Mouse (Mus musculus): Measurements from ENCODE around the gene Abcc4. TPM values are rescaled to one million over a fixed set of nuclear protein-coding genes. Genes with fewer than 3 reads are reported as not detected.

Abcc4 gene
- total RNA-seq (2014; fragmentation: Nextera tagmentation) (20.5 and 25.4 TPM in 2 replicates), total RNA-seq (2017) (12.2 and 15.6 TPM in 2 replicates)

- peak; percentile 67 for ATAC-seq (replicated peaks; ENCODE audit: low FRiP score, low TSS enrichment, poor library complexity, severe bottlenecking)
Observed at GRCm38 (mm10) chr14:118705808-118706731, at the start of gene Abcc4. Abcc4 (minus strand) TSS chr14:118706219.

- ATAC-seq (replicated peaks; ENCODE audit: low FRiP score, low TSS enrichment, poor library complexity, severe bottlenecking), result no peak
Observed at GRCm38 (mm10) chr14:118751193-118751753, 45.3 kb upstream of the Abcc4 start.

GRCm38 (mm10) chr14:118750505-118751192, 44.6 kb upstream of the Abcc4 start:
- peak; percentile 53 for ATAC-seq (replicated peaks; ENCODE audit: low FRiP score, low TSS enrichment, poor library complexity, severe bottlenecking)

GRCm38 (mm10) chr14:118749715-118750114, 43.7 kb upstream of the Abcc4 start:
- ATAC-seq (replicated peaks; ENCODE audit: low FRiP score, low TSS enrichment, poor library complexity, severe bottlenecking), result no peak

GRCm38 (mm10) chr14:118749068-118749467, 43.0 kb upstream of the Abcc4 start:
- ATAC-seq (replicated peaks; ENCODE audit: low FRiP score, low TSS enrichment, poor library complexity, severe bottlenecking), result no peak

GRCm38 (mm10) chr14:118742862-118743261, 36.8 kb upstream of the Abcc4 start:
- ATAC-seq (replicated peaks; ENCODE audit: low FRiP score, low TSS enrichment, poor library complexity, severe bottlenecking), result no peak

- no peak for ATAC-seq (replicated peaks; ENCODE audit: low FRiP score, low TSS enrichment, poor library complexity, severe bottlenecking)
Observed at GRCm38 (mm10) chr14:118741780-118742179, 35.8 kb upstream of the Abcc4 start.

GRCm38 (mm10) chr14:118737251-118737888, 31.4 kb upstream of the Abcc4 start:
- no peak for ATAC-seq (replicated peaks; ENCODE audit: low FRiP score, low TSS enrichment, poor library complexity, severe bottlenecking)

GRCm38 (mm10) chr14:118735114-118735513, 29.1 kb upstream of the Abcc4 start:
- no peak for ATAC-seq (replicated peaks; ENCODE audit: low FRiP score, low TSS enrichment, poor library complexity, severe bottlenecking)

- ATAC-seq (replicated peaks; ENCODE audit: low FRiP score, low TSS enrichment, poor library complexity, severe bottlenecking), result no peak
Observed at GRCm38 (mm10) chr14:118733146-118733545, 27.1 kb upstream of the Abcc4 start.

- peak; percentile 41 for ATAC-seq (replicated peaks; ENCODE audit: low FRiP score, low TSS enrichment, poor library complexity, severe bottlenecking)
Observed at GRCm38 (mm10) chr14:118730631-118731030, 24.6 kb upstream of the Abcc4 start.

GRCm38 (mm10) chr14:118725467-118725866, 19.4 kb upstream of the Abcc4 start:
- ATAC-seq (replicated peaks; ENCODE audit: low FRiP score, low TSS enrichment, poor library complexity, severe bottlenecking), result peak; percentile 69

GRCm38 (mm10) chr14:118723920-118724693, 18.1 kb upstream of the Abcc4 start:
- ATAC-seq (replicated peaks; ENCODE audit: low FRiP score, low TSS enrichment, poor library complexity, severe bottlenecking), result no peak

GRCm38 (mm10) chr14:118719566-118720174, 13.7 kb upstream of the Abcc4 start:
- no peak for ATAC-seq (replicated peaks; ENCODE audit: low FRiP score, low TSS enrichment, poor library complexity, severe bottlenecking)

- ATAC-seq (replicated peaks; ENCODE audit: low FRiP score, low TSS enrichment, poor library complexity, severe bottlenecking), result no peak
Observed at GRCm38 (mm10) chr14:118718576-118718975, 12.6 kb upstream of the Abcc4 start.

GRCm38 (mm10) chr14:118716372-118717312, 10.6 kb upstream of the Abcc4 start:
- no peak for ATAC-seq (replicated peaks; ENCODE audit: low FRiP score, low TSS enrichment, poor library complexity, severe bottlenecking)

GRCm38 (mm10) chr14:118714720-118715119, 8.7 kb upstream of the Abcc4 start:
- no peak for ATAC-seq (replicated peaks; ENCODE audit: low FRiP score, low TSS enrichment, poor library complexity, severe bottlenecking)
